In genomic region chr14:34273280-34273679, GRCm38 (mm10) we compare ENCODE assay signal across 12 mouse cellular contexts. TPM values are rescaled to one million over a fixed set of nuclear protein-coding genes. Genes with fewer than 3 reads are reported as not detected.
DNase-seq lines count a peak whose midpoint lies in the region; ATAC-seq lines count a peak whose summit lies in the region.
"Had no signal": no experiment of that assay in that cellular context is flagged by ENCODE, and none has a peak within 500 bp of the region (broad histone marks: within the 10 kb centered on the region; RNA-seq: fewer than 3 reads in every experiment).

No protein-coding gene starts in this region.

- H3K27ac ChIP-seq in forebrain, embryonic 14.5 days (ENCODE audit: low read depth, low read length) = no peak overlapping the region
- no peak overlapping the region for H3K27ac ChIP-seq in forebrain, embryonic 10.5 days

- no peaks in the 10 kb centered on the region for H3K36me3 ChIP-seq in forebrain, embryonic 14.5 days (ENCODE audit: control insufficient read depth, insufficient read depth, low read length)
- no peaks in the 10 kb centered on the region for H3K36me3 ChIP-seq in forebrain, embryonic 10.5 days (replicated peaks)
- no peaks in the 10 kb centered on the region; the same call in 1 of the 2 replicates for H3K36me3 ChIP-seq in splenic B cell, adult 2 months (ENCODE audit: control insufficient read depth, insufficient read depth, low read length, poor library complexity, severe bottlenecking)

- H3K4me1 ChIP-seq in forebrain, embryonic 14.5 days (ENCODE audit: control insufficient read depth, insufficient read depth, low read length) = no peaks in the 10 kb centered on the region
- no peaks in the 10 kb centered on the region for H3K4me1 ChIP-seq in forebrain, embryonic 10.5 days
- H3K4me1 ChIP-seq: megakaryocyte, embryonic 14.5 days had no signal

- WGBS in forebrain, embryonic 14.5 days = 57% methylated on average over 2 of the region's 2 CpGs
- WGBS in forebrain, embryonic 10.5 days = 65% methylated on average over 2 of the region's 2 CpGs

- no peaks in the 10 kb centered on the region for H3K9me3 ChIP-seq in forebrain, embryonic 14.5 days (replicated peaks; ENCODE audit: control insufficient read depth, low read length)
- H3K9me3 ChIP-seq in forebrain, embryonic 10.5 days = no peaks in the 10 kb centered on the region
- H3K9me3 ChIP-seq: megakaryocyte, embryonic 14.5 days had no signal

- no peak overlapping the region for H3K9ac ChIP-seq in forebrain, embryonic 14.5 days (ENCODE audit: low read length)

- H3K4me3 ChIP-seq in forebrain, embryonic 14.5 days (ENCODE audit: low read depth, low read length) = no peak overlapping the region
- no peak overlapping the region for H3K4me3 ChIP-seq in forebrain, embryonic 10.5 days
- H3K4me3 ChIP-seq: megakaryocyte, embryonic 14.5 days had no signal

- peak; percentile 70 for DNase-seq in forebrain, embryonic 14.5 days (ENCODE audit: low spot score)
- DNase-seq in forebrain, embryonic 10.5 days (ENCODE audit: extremely low spot score, low spot score) = no peak
- DNase-seq in lung, postnatal 25 days (ENCODE audit: low spot score) = peak; percentile 10
- DNase-seq in lung, adult 18-20 months = no peak
- DNase-seq in splenic B cell, adult 2 months (ENCODE audit: low read depth, low spot score) = peak; percentile 59
- no peak for DNase-seq in gastrocnemius, postnatal 10 days
- DNase-seq in left cerebral cortex, postnatal 10 days (ENCODE audit: extremely low spot score in 1 of 2, low spot score in 2 of 2) = no peak
- DNase-seq: cerebellum, adult 18-20 months; heart, postnatal 36 days; right cerebral cortex, postnatal 4 days had no signal

- ATAC-seq in forebrain, embryonic 14.5 days = peak; percentile 34; the same call in 1 of the 2 replicates
- ATAC-seq in common myeloid progenitor, adult 5-6 weeks (replicated peaks; ENCODE audit: low read depth, poor library complexity, severe bottlenecking) = peak; percentile 74

- no peak overlapping the region for H3K4me2 ChIP-seq in forebrain, embryonic 14.5 days (ENCODE audit: low read length)

- intact Hi-C loops in left cerebral cortex, postnatal 10 days (cut with DNase I) = loop anchor here (5.0 kb wide), 1 partner anchor 89 kb away; no protein-coding TSS in a partner anchor

- no peaks in the 10 kb centered on the region for H3K27me3 ChIP-seq in forebrain, embryonic 14.5 days (replicated peaks; ENCODE audit: control insufficient read depth, insufficient read depth, low read length)
- H3K27me3 ChIP-seq in forebrain, embryonic 10.5 days (ENCODE audit: poor library complexity, severe bottlenecking) = no peaks in the 10 kb centered on the region
- no peaks in the 10 kb centered on the region for H3K27me3 ChIP-seq in splenic B cell, adult 2 months (ENCODE audit: control insufficient read depth, insufficient read depth, low read length, poor library complexity, severe bottlenecking)
- H3K27me3 ChIP-seq: megakaryocyte, embryonic 14.5 days had no signal

RNA-seq across cellular contexts. Expression of gene Shld2, which starts 37.0 kb away (rescaled TPM):
- 7.0 and 8.6 TPM in 2 replicates for polyA plus RNA-seq in forebrain, embryonic 14.5 days (2014; fragmentation: Nextera tagmentation; extraction: Ambion mirVana)
- 8.4 and 9.8 TPM in 2 replicates for polyA plus RNA-seq in forebrain, embryonic 10.5 days (2016; fragmentation: Nextera tagmentation; extraction: Ambion mirVana)
- 17.1 and 19.9 TPM in 2 replicates for total RNA-seq in common myeloid progenitor, adult 5-6 weeks (2017)
- total RNA-seq in gastrocnemius, postnatal 10 days (2021) = 1 to 10 TPM; 7.1 to 8.0 TPM
- 10 to 100 TPM; 10.4 to 11.3 TPM for total RNA-seq in left cerebral cortex, postnatal 10 days (2021)

RNA-seq across cellular contexts. Expression of gene Glud1, which starts 37.2 kb away (rescaled TPM):
- polyA plus RNA-seq in forebrain, embryonic 14.5 days (2014; fragmentation: Nextera tagmentation; extraction: Ambion mirVana) = 84.0 and 94.1 TPM in 2 replicates
- polyA plus RNA-seq in forebrain, embryonic 10.5 days (2016; fragmentation: Nextera tagmentation; extraction: Ambion mirVana) = 63.9 and 65.8 TPM in 2 replicates
- 124 and 148 TPM in 2 replicates for total RNA-seq in common myeloid progenitor, adult 5-6 weeks (2017)
- 100 to 1,000 TPM; 116 to 120 TPM for total RNA-seq in gastrocnemius, postnatal 10 days (2021)
- 100 to 1,000 TPM; 339 to 352 TPM for total RNA-seq in left cerebral cortex, postnatal 10 days (2021)

RNA-seq across cellular contexts. Expression of gene Syt15, which starts 53.9 kb away (rescaled TPM):
- polyA plus RNA-seq in forebrain, embryonic 14.5 days (2014; fragmentation: Nextera tagmentation; extraction: Ambion mirVana) = 0.14 and 0.16 TPM in 2 replicates
- 0.06 and 0.10 TPM in 2 replicates for polyA plus RNA-seq in forebrain, embryonic 10.5 days (2016; fragmentation: Nextera tagmentation; extraction: Ambion mirVana)
- total RNA-seq in common myeloid progenitor, adult 5-6 weeks (2017) = not detected in 2 replicates
- 1 to 10 TPM in 1 of 2 experiments, under 1 TPM in 1; 0.89 to 1.6 TPM for total RNA-seq in gastrocnemius, postnatal 10 days (2021)
- 1 to 10 TPM; 1.2 to 1.8 TPM for total RNA-seq in left cerebral cortex, postnatal 10 days (2021)

Comparison
In these comparisons a context has a peak if more than half of its experiments do, and no peak if none do; other contexts are left out.
1. DNase-seq: peak in forebrain, embryonic 14.5 days (single experiment), lung, postnatal 25 days (single experiment) and splenic B cell, adult 2 months (single experiment); none in forebrain, embryonic 10.5 days (single experiment), lung, adult 18-20 months (0 of 2), gastrocnemius, postnatal 10 days (single experiment) and left cerebral cortex, postnatal 10 days (0 of 2).